Mouse (Mus musculus) mammary gland, adult 2 months (tissue): ENCODE data around the gene Alox8. TPM values are rescaled to one million over a fixed set of nuclear protein-coding genes. Genes with fewer than 3 reads are reported as not detected.

Source experiments
- polyA plus RNA-seq: library from polyadenylated mRNA; depleted of rRNA; stranded (reverse); fragments of >200 nt; gene quantifications from 2 replicates; pipeline ENCODE4 v1.2.3, GENCODE M21; 2012; ENCODE audit warnings: low replicate concordance; rRNA removed

Gene Alox8
- polyA plus RNA-seq = 0.08 TPM in 1 of 2 replicates, not detected in the other

GRCm38 (mm10) chr11:69197743-69198142 lies at the start of gene Alox8:
Alox8 (minus strand) TSS chr11:69197843.

GRCm38 (mm10) chr11:69236926-69237260 lies 39.2 kb upstream of the Alox8 start, which contains the start of gene Gucy2e:
Gucy2e (minus strand) TSS chr11:69237036.

GRCm38 (mm10) chr11:69156800-69157199 lies 40.8 kb downstream of the Alox8 start, which contains the start of gene Alox12b:
Alox12b (plus strand) TSS chr11:69156989.

Other genes with a start within 250 kb of the Alox8 start
- gene Arhgef15, start 240.4 kb downstream of the Alox8 start, polyA plus RNA-seq = 70.7 and 114 TPM in 2 replicates
- gene Slc25a35, start 229.7 kb downstream of the Alox8 start, polyA plus RNA-seq = 107 and 135 TPM in 2 replicates
- 17.1 and 49.9 TPM in 2 replicates for gene Rangrf, start 222.7 kb downstream of the Alox8 start, polyA plus RNA-seq
- 11.0 and 12.9 TPM in 2 replicates for gene Pfas, start 189.4 kb downstream of the Alox8 start, polyA plus RNA-seq
- gene Ctc1, start 181.9 kb downstream of the Alox8 start, polyA plus RNA-seq = 36.3 and 36.6 TPM in 2 replicates
- 5.5 and 18.1 TPM in 2 replicates for gene Aurkb, start 152.2 kb downstream of the Alox8 start, polyA plus RNA-seq
- 14.9 and 32.7 TPM in 2 replicates for gene Borcs6, start 138.1 kb downstream of the Alox8 start, polyA plus RNA-seq
- 24.3 and 24.6 TPM in 2 replicates for gene Tmem107, start 127.0 kb downstream of the Alox8 start, polyA plus RNA-seq
- 115 and 123 TPM in 2 replicates for gene Vamp2, start 109.4 kb downstream of the Alox8 start, polyA plus RNA-seq
- gene Per1, start 102.6 kb downstream of the Alox8 start, polyA plus RNA-seq = 30.1 and 37.1 TPM in 2 replicates
- gene Hes7, start 77.4 kb downstream of the Alox8 start, polyA plus RNA-seq = 0.29 and 1.0 TPM in 2 replicates
- 1.1 and 1.8 TPM in 2 replicates for gene 9130213A22Rik, start 75.3 kb downstream of the Alox8 start, polyA plus RNA-seq
- 1.8 and 2.6 TPM in 2 replicates for gene Aloxe3, start 71.9 kb downstream of the Alox8 start, polyA plus RNA-seq
- 0.05 and 1.6 TPM in 2 replicates for gene Alox12b, start 40.9 kb downstream of the Alox8 start, polyA plus RNA-seq
- 0.14 and 0.24 TPM in 2 replicates for gene Gucy2e, start 39.2 kb upstream of the Alox8 start, polyA plus RNA-seq
- gene Cntrob, start 125.9 kb upstream of the Alox8 start, polyA plus RNA-seq = 6.4 and 7.9 TPM in 2 replicates
- gene Trappc1, start 126.1 kb upstream of the Alox8 start, polyA plus RNA-seq = 31.5 and 86.9 TPM in 2 replicates
- gene Kcnab3, start 128.4 kb upstream of the Alox8 start, polyA plus RNA-seq = 2.1 and 2.7 TPM in 2 replicates
- gene Rnf227, start 142.6 kb upstream of the Alox8 start, polyA plus RNA-seq = 0.36 and 2.5 TPM in 2 replicates
- 109 and 197 TPM in 2 replicates for gene Chd3, start 171.6 kb upstream of the Alox8 start, polyA plus RNA-seq
- 151 and 175 TPM in 2 replicates for gene Naa38, start 197.6 kb upstream of the Alox8 start, polyA plus RNA-seq
- 17.6 and 18.6 TPM in 2 replicates for gene Cyb5d1, start 197.8 kb upstream of the Alox8 start, polyA plus RNA-seq
- 51.2 and 75.7 TPM in 2 replicates for gene Tmem88, start 200.4 kb upstream of the Alox8 start, polyA plus RNA-seq
- gene Kdm6b, start 215.8 kb upstream of the Alox8 start, polyA plus RNA-seq = 8.2 and 21.0 TPM in 2 replicates